Mouse (Mus musculus) subcutaneous adipose tissue, adult 2 months (tissue): Measurements from ENCODE around the gene Ankrd24. TPM values are rescaled to one million over a fixed set of nuclear protein-coding genes. Genes with fewer than 3 reads are reported as not detected.

Experiments used
- polyA plus RNA-seq: library from polyadenylated mRNA; depleted of rRNA; stranded (reverse); fragments of >200 nt; gene quantifications from 2 replicates; pipeline ENCODE4 v1.2.3, GENCODE M21; 2012; ENCODE audit warnings: low replicate concordance; rRNA removed

Ankrd24 gene
- polyA plus RNA-seq = 36.2 and 58.5 TPM in 2 replicates

DNA sequence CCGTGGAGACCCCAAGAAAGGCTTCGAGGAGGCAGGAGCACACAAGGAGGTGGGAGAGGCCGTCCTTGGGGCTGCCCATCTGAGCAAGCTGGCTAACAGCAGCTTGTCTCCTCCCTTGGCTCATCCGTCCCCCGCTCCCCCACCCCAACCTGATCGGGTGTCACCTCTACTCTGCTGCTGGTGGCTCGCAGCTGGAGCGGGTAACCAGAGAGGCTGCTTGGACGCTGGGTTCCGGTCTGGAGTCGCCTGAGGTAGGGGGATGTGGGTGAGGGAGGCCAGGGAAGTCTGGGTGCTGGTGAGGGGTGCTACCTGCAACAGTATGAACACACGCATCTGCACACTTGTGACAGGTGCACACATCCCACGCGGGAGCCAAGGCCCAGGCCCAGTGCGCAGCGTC, at the start of gene Ankrd24:
Gene Ankrd24, plus strand, starts transcription at position 151 of the 400 bp plus-strand sequence.

DNA sequence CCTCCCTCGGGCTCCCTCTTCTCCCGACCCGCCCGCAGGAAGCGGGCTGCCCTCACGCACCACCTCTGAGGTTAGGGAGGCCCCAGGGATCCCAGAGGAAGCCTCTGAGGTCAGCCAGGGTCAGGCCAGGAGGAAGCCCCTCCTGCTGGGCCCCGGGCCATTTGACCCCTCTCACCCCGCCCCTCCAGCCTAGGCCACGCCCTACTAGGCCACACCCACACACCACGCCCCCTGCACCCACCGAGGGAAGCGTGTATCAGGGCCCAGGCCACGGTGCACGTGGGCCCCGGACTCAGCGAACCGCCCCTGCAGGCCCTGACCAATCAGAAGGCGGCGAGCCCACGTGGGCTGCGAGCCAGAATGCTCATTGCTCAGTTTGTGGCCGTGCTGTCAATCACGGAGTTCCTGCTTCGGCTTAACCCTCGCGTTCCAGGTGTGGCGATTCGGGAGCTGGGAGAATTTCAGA, 27.6 kb upstream of the Ankrd24 start, which contains the start of gene Tle6:
Gene Tle6, minus strand, starts transcription at position 336 of the 466 bp plus-strand sequence.

GRCm38 (mm10) chr10:81605974-81606751, 22.2 kb upstream of the Ankrd24 start, which contains the start of gene BC025920:
TSS of gene BC025920 (plus strand) at chr10:81606270.

GRCm38 (mm10) chr10:81626994-81627835, 1.1 kb upstream of the Ankrd24 start, which contains the start of gene Sirt6:
TSS of gene Sirt6 (minus strand) at chr10:81627797.

GRCm38 (mm10) chr10:81648803-81649775, 20.7 kb downstream of the Ankrd24 start, which contains the start of gene Gm10778:
TSS of gene Gm10778 (plus strand) at chr10:81649059.

Other genes with a start within 250 kb of the Ankrd24 start
- gene Dohh, start 244.1 kb upstream of the Ankrd24 start, polyA plus RNA-seq = 61.5 and 66.9 TPM in 2 replicates
- 3.2 and 5.1 TPM in 2 replicates for gene Gm48551, start 244.1 kb upstream of the Ankrd24 start, polyA plus RNA-seq
- 1.5 and 1.8 TPM in 2 replicates for gene Gm48552, start 239.5 kb upstream of the Ankrd24 start, polyA plus RNA-seq
- 9.8 and 12.3 TPM in 2 replicates for gene Smim24, start 235.5 kb upstream of the Ankrd24 start, polyA plus RNA-seq
- 67.7 and 99.8 TPM in 2 replicates for gene Nfic, start 172.9 kb upstream of the Ankrd24 start, polyA plus RNA-seq
- gene Celf5, start 145.8 kb upstream of the Ankrd24 start, polyA plus RNA-seq = 0.70 and 0.93 TPM in 2 replicates
- gene Ncln, start 132.1 kb upstream of the Ankrd24 start, polyA plus RNA-seq = 174 and 241 TPM in 2 replicates
- gene S1pr4, start 128.4 kb upstream of the Ankrd24 start, polyA plus RNA-seq = 7.2 and 9.4 TPM in 2 replicates
- gene Gna15, start 104.3 kb upstream of the Ankrd24 start, polyA plus RNA-seq = 3.8 and 5.3 TPM in 2 replicates
- 141 and 164 TPM in 2 replicates for gene Gna11, start 83.3 kb upstream of the Ankrd24 start, polyA plus RNA-seq
- 885 and 1,244 TPM in 2 replicates for gene Aes, start 69.1 kb upstream of the Ankrd24 start, polyA plus RNA-seq
- gene Tle2, start 54.0 kb upstream of the Ankrd24 start, polyA plus RNA-seq = 43.6 and 76.2 TPM in 2 replicates
- 9.9 and 14.9 TPM in 2 replicates for gene Tle6, start 27.5 kb upstream of the Ankrd24 start, polyA plus RNA-seq
- gene BC025920, start 22.3 kb upstream of the Ankrd24 start, polyA plus RNA-seq = 1.1 and 1.3 TPM in 2 replicates
- gene Sirt6, start 743 bp upstream of the Ankrd24 start, polyA plus RNA-seq = 24.8 and 39.4 TPM in 2 replicates
- 0.34 and 0.55 TPM in 2 replicates for gene Gm10778, start 20.5 kb downstream of the Ankrd24 start, polyA plus RNA-seq
- gene Zfp433, start 76.3 kb downstream of the Ankrd24 start, polyA plus RNA-seq = 0.60 and 1.3 TPM in 2 replicates
- 0.44 and 1.3 TPM in 2 replicates for gene Gm3055, start 142.6 kb downstream of the Ankrd24 start, polyA plus RNA-seq
- gene Gm4767, start 183.6 kb downstream of the Ankrd24 start, polyA plus RNA-seq = not detected in 2 replicates
- 0.21 and 0.84 TPM in 2 replicates for gene Gm32687, start 235.4 kb downstream of the Ankrd24 start, polyA plus RNA-seq